Mouse (Mus musculus): ENCODE measurements around the gene Etnppl. TPM values are rescaled to one million over a fixed set of nuclear protein-coding genes. Genes with fewer than 3 reads are reported as not detected.

The Etnppl gene
- not detected for polyA plus RNA-seq (2014; fragmentation: Illumina TruSeq; extraction: RNeasy Lipid Tissue Mini Kit (QIAGEN cat#74804); ENCODE audit: insufficient read depth, low read depth, low replicate concordance)

DNA sequence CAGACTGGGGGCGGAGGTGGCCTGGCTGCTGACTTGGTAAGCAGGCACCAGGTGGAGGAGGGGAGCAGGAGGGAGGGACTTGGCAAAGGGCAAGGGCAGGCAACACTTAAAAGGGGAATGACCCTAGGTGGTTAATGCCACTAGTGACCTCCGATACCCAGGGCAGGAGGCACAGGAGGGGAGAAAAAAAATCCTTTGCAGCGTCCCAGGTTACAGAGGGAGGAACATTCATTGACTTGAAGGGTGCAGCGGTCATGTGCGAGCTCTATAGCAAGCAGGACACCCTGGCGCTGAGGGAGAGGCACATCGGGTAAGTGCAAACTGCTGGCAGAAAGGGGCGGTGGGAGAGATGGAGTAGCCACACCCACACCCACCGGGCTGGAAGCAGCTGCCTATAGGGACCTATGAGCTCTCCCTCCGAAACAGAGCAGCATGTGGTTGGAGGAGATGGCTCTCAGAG, at the start of gene Etnppl:
Etnppl (plus strand) TSS at position 10 of the 460 bp plus-strand sequence.

Other genes with a start within 250 kb of the Etnppl start
- 143 TPM for gene Ostc, start 92.0 kb downstream of the Etnppl start, polyA plus RNA-seq (2014; fragmentation: Illumina TruSeq; extraction: RNeasy Lipid Tissue Mini Kit (QIAGEN cat#74804); ENCODE audit: insufficient read depth, low read depth, low replicate concordance)
- gene Rpl34, start 113.0 kb downstream of the Etnppl start, polyA plus RNA-seq (2014; fragmentation: Illumina TruSeq; extraction: RNeasy Lipid Tissue Mini Kit (QIAGEN cat#74804); ENCODE audit: insufficient read depth, low read depth, low replicate concordance): 2,030 TPM

Data from lung, adult 10 weeks (tissue).